Mouse (Mus musculus) spleen, embryonic (tissue): ENCODE data around the gene Hist1h2ao.
"Not testable (repeated sequence)": the region's sequence is repeated elsewhere in the genome, so short reads cannot be mapped to it uniquely, and the experiment has no call there.

ENCODE experiments used
- CTCF ChIA-PET: fragments of 350-600 bp; sonication (Branson Sonifier 250); formaldehyde crosslinking; loops from one replicate; lab custom pipeline; 2022; lab: Charles Lee

The Hist1h2ao gene

GRCm38 (mm10) chr13:21811074-21811473 lies 809 bp downstream of the Hist1h2ao start:
- CTCF ChIA-PET: not testable (repeated sequence)

- CTCF ChIA-PET: interaction anchor here (0.6 kb wide), 1 partner anchor 1625 kb away, joined by 6 read pairs; no protein-coding TSS in a partner anchor
These were observed 1.3 kb downstream of the Hist1h2ao start, which contains the start of gene Hist1h4m for GRCm38 (mm10) chr13:21811539-21811938. Hist1h4m (plus strand) TSS chr13:21811746.

- CTCF ChIA-PET: interaction anchor here (0.6 kb wide), 1 partner anchor 1624 kb away, joined by 6 read pairs; no protein-coding TSS in a partner anchor
These were observed 1.8 kb downstream of the Hist1h2ao start for GRCm38 (mm10) chr13:21812092-21812491.

- CTCF ChIA-PET: interaction anchor here (0.5 kb wide), 1 partner anchor 70 kb away, joined by 3 read pairs; no protein-coding TSS in a partner anchor
These were observed 10.0 kb downstream of the Hist1h2ao start for GRCm38 (mm10) chr13:21820082-21820890.

- CTCF ChIA-PET: no interaction called here
These were observed 18.2 kb downstream of the Hist1h2ao start for GRCm38 (mm10) chr13:21828511-21828910.

GRCm38 (mm10) chr13:21830344-21830743 lies 20.1 kb downstream of the Hist1h2ao start:
- CTCF ChIA-PET: no interaction called here

- CTCF ChIA-PET: not testable (repeated sequence)
These were observed 21.4 kb downstream of the Hist1h2ao start, which contains the start of gene Hist1h4n for GRCm38 (mm10) chr13:21831418-21832394. Hist1h4n (minus strand) TSS chr13:21832196.

- CTCF ChIA-PET: not testable (repeated sequence)
These were observed 23.2 kb downstream of the Hist1h2ao start, which contains the start of the genes Hist1h2ap and Hist1h2br for GRCm38 (mm10) chr13:21833461-21833860. Hist1h2ap (minus strand) TSS chr13:21833507. Hist1h2br (plus strand) TSS chr13:21833743.

GRCm38 (mm10) chr13:21840508-21840907 lies 30.2 kb downstream of the Hist1h2ao start:
- CTCF ChIA-PET: not testable (repeated sequence)

- CTCF ChIA-PET: not testable (repeated sequence)
These were observed 36.1 kb downstream of the Hist1h2ao start for GRCm38 (mm10) chr13:21846356-21846755.

GRCm38 (mm10) chr13:21847883-21848282 lies 37.6 kb downstream of the Hist1h2ao start:
- CTCF ChIA-PET: interaction anchor here (0.6 kb wide), 1 partner anchor 125 kb away, joined by 3 read pairs; no protein-coding TSS in a partner anchor

GRCm38 (mm10) chr13:21850696-21851095 lies 40.4 kb downstream of the Hist1h2ao start:
- CTCF ChIA-PET: not testable (repeated sequence)

- CTCF ChIA-PET: no interaction called here
These were observed 42.1 kb downstream of the Hist1h2ao start for GRCm38 (mm10) chr13:21852215-21852945.

- CTCF ChIA-PET: no interaction called here
These were observed 44.9 kb downstream of the Hist1h2ao start for GRCm38 (mm10) chr13:21855146-21855545.

- CTCF ChIA-PET: no interaction called here
These were observed 45.5 kb downstream of the Hist1h2ao start for GRCm38 (mm10) chr13:21855698-21856162.
